Comparison of ENCODE assay signal across 24 mouse cellular contexts in genomic region chr8:89788296-89788695, GRCm38 (mm10).
A peak's percentile ranks its signal among the peaks of the same experiment; 100 is the strongest.
DNase-seq lines count a peak whose midpoint lies in the region; ATAC-seq and TF ChIP-seq lines count a peak whose summit lies in the region.
"Had no signal": no experiment of that assay in that cellular context is flagged by ENCODE, and none has a peak within 500 bp of the region (broad histone marks: within the 10 kb centered on the region; RNA-seq: fewer than 3 reads in every experiment).

No protein-coding gene starts in this region.

- H3K9ac ChIP-seq in kidney, embryonic 16.5 days (replicated peaks; ENCODE audit: low read length), result no peak overlapping the region
- H3K9ac ChIP-seq: embryonic facial prominence, embryonic 12.5 days; embryonic facial prominence, embryonic 15.5 days; forebrain, postnatal 0 days; heart, embryonic 12.5 days; heart, embryonic 15.5 days; hindbrain, embryonic 15.5 days had no signal

- 76% methylated on average over 10 of the region's 10 CpGs for WGBS in kidney, embryonic 16.5 days

- DNase-seq in heart, adult 11 months, result peak; percentile 74
- no peak for DNase-seq in heart, postnatal 25 days (ENCODE audit: low spot score)
- DNase-seq in kidney, adult 9 months, result peak; percentile 11
- DNase-seq in left cerebral cortex, postnatal 4 days, result peak; percentile 26
- DNase-seq in left cerebral cortex, postnatal 14 days (ENCODE audit: low spot score in 2 of 2), result no peak
- DNase-seq in brain, embryonic 14.5 days (ENCODE audit: low read depth), result peak; percentile 24
- DNase-seq in MN1 (ENCODE audit: low spot score), result no peak
- DNase-seq: adrenal gland, adult 8-10 months; adrenal gland, postnatal 25 days; cerebellum, adult 11 months; gastrocnemius, adult 2 months; gastrocnemius, postnatal 14 days; heart, adult 18-20 months; heart, postnatal 10 days; heart, postnatal 4 days had no signal

- no peaks in the 10 kb centered on the region for H3K9me3 ChIP-seq in kidney, embryonic 16.5 days (ENCODE audit: low read length)
- H3K9me3 ChIP-seq: embryonic facial prominence, embryonic 12.5 days; embryonic facial prominence, embryonic 15.5 days; heart, embryonic 12.5 days; heart, embryonic 15.5 days; hindbrain, embryonic 15.5 days had no signal

- H3K4me3 ChIP-seq in kidney, embryonic 16.5 days (ENCODE audit: low read length), result no peak overlapping the region
- H3K4me3 ChIP-seq: embryonic facial prominence, embryonic 12.5 days; embryonic facial prominence, embryonic 15.5 days; gastrocnemius, adult 2 months; heart, embryonic 12.5 days; heart, embryonic 15.5 days; hindbrain, embryonic 15.5 days had no signal

- H3K27ac ChIP-seq in kidney, embryonic 16.5 days (ENCODE audit: low read length), result no peak overlapping the region
- H3K27ac ChIP-seq: embryonic facial prominence, embryonic 12.5 days; embryonic facial prominence, embryonic 15.5 days; gastrocnemius, adult 2 months; heart, embryonic 15.5 days; hindbrain, embryonic 15.5 days had no signal

- TF ChIP-seq CTCF in brain, embryonic 14.5 days (IDR thresholded peaks at IDR 0.05; ENCODE audit: borderline replicate concordance, extremely low read depth, insufficient read depth, insufficient read length), result no peak

- no peak for TF ChIP-seq POLR2A in brain, embryonic 14.5 days (IDR thresholded peaks at IDR 0.05; ENCODE audit: borderline replicate concordance, extremely low read depth, insufficient read depth, insufficient read length, poor library complexity, severe bottlenecking)

- H3K36me3 ChIP-seq in kidney, embryonic 16.5 days (ENCODE audit: insufficient read depth, low read length), result no peaks in the 10 kb centered on the region
- H3K36me3 ChIP-seq: embryonic facial prominence, embryonic 12.5 days; embryonic facial prominence, embryonic 15.5 days; heart, embryonic 12.5 days; heart, embryonic 15.5 days; hindbrain, embryonic 15.5 days had no signal

- no peak overlapping the region for H3K4me2 ChIP-seq in kidney, embryonic 16.5 days (replicated peaks; ENCODE audit: low read depth, low read length)
- H3K4me2 ChIP-seq: embryonic facial prominence, embryonic 12.5 days; embryonic facial prominence, embryonic 15.5 days; heart, embryonic 12.5 days; heart, embryonic 15.5 days had no signal

- intact Hi-C loops in heart, postnatal 25 days (cut with DNase I), result loop anchor here (10.0 kb wide), 2 partner anchors 153 to 1033 kb away; no protein-coding TSS in a partner anchor
- intact Hi-C loops in left cerebral cortex, postnatal 4 days (cut with DNase I), result loop anchor here (10.0 kb wide), 1 partner anchor 1033 kb away; no protein-coding TSS in a partner anchor
- intact Hi-C loops in left cerebral cortex, postnatal 14 days (cut with DNase I), result loop anchor here (10.0 kb wide), 4 partner anchors 743 to 1033 kb away; partner anchors contain the start of gene Sall1

- peaks cover 20% of the 10 kb centered on the region for H3K4me1 ChIP-seq in kidney, embryonic 16.5 days (ENCODE audit: insufficient read depth, low read length)
- H3K4me1 ChIP-seq: embryonic facial prominence, embryonic 12.5 days; embryonic facial prominence, embryonic 15.5 days; heart, embryonic 12.5 days; heart, embryonic 15.5 days had no signal

- no peaks in the 10 kb centered on the region for H3K27me3 ChIP-seq in kidney, embryonic 16.5 days (ENCODE audit: insufficient read depth, low read length)

- no peak for ATAC-seq in kidney, embryonic 16.5 days (ENCODE audit: low FRiP score, low TSS enrichment)
- ATAC-seq: activated CD4-positive, CD25-positive, alpha-beta regulatory T cell, adult 4 months; CD4-positive, CD25-positive, alpha-beta regulatory T cell, adult 4 months had no signal

Comparison
In these comparisons a context has a peak if more than half of its experiments do, and no peak if none do; other contexts are left out.
1. DNase-seq: peak in heart, adult 11 months (single experiment), kidney, adult 9 months (single experiment), left cerebral cortex, postnatal 4 days (single experiment) and brain, embryonic 14.5 days (single experiment); none in heart, postnatal 25 days (single experiment), left cerebral cortex, postnatal 14 days (0 of 2) and MN1 (single experiment).